Mouse (Mus musculus) fibroblast of lung, adult 2 months (primary cell): Measurements from ENCODE around the gene Gm9736.
"Not testable (repeated sequence)": the region's sequence is repeated elsewhere in the genome, so short reads cannot be mapped to it uniquely, and the experiment has no call there.

Source experiments
- DNase-seq: peaks from one replicate; pipeline ENCODE4 v3.0.0-alpha.2; 2011; ENCODE audit warnings: low read depth

The Gm9736 gene

DNA sequence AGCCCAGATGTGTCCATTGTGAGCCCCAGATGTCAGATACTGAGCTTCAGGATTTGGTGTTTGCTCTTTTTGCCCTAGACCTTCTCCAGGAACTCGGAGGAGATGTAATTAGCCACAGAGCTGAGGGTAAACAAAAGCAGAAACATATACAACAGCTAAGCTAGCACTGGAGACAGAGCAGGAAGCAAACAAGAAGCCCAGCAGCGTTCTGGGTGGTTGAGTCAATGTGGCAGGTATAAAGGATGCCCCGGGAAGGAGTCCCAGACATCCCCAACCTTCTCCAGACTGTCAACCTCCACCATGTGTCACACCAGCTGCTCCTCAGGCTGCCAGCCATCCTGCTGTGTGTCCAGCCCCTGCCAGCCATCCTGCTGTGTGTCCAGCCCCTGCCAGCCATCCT lies 25.0 kb downstream of the Gm9736 start, which contains the start of gene Gm10100:
Gene Gm10100, plus strand, starts transcription at position 301 of the 400 bp plus-strand sequence.
- DNase-seq = no peak

DNA sequence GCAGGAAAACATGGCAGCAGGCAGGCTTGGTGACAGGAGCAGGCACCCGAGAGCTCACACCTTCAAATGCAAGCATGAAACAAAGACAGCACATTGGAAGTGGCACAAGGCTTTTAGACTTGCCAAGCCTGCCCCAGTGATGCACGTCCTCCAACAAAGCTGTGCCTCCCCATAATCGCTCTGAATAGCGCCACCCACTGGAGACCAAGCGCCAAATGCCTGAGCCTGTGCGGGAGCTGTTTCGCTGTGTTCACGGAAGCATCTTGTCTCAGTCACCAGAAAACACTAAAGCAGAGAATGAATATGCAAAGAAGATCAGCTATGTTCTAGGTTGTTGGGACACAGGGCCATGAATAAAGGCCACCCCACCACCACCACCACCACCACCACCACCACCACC lies 26.3 kb downstream of the Gm9736 start:
- no peak for DNase-seq

GRCm38 (mm10) chr10:77720299-77720698 lies 30.9 kb downstream of the Gm9736 start, which contains the start of gene Krtap12-1:
Gene Krtap12-1, plus strand, starts transcription at chr10:77720599.
- DNase-seq = not testable (repeated sequence)

GRCm38 (mm10) chr10:77715507-77715906 lies 35.6 kb downstream of the Gm9736 start, which contains the start of gene Gm10142:
Gene Gm10142, plus strand, starts transcription at chr10:77715807.
- no peak for DNase-seq

DNA sequence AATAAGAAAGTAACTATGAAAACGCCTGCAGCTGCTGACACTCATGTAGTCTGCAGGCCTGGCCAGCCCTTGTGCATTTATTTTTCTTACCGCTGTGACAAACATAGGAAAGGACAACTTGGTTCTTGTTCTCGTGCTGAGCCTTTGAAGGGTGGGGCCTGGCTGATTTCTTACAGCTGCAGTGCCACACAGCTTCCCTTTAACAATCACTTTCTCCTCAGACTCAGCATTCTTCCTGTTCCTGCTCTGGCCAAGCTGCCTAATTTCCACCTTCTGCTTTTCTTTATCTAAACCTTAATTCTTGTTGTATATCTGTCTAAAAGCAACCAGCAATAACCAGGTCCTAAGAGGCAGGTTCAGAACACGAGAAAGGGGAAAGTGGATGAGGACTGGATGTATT lies 37.4 kb downstream of the Gm9736 start:
- no peak for DNase-seq

- not testable (repeated sequence) for DNase-seq
Observed at GRCm38 (mm10) chr10:77711157-77711556, 40.0 kb downstream of the Gm9736 start, which contains the start of gene Gm10024. Gene Gm10024, plus strand, starts transcription at chr10:77711457.

- DNase-seq = no peak
Observed at GRCm38 (mm10) chr10:77709831-77710230, 41.3 kb downstream of the Gm9736 start.

DNA sequence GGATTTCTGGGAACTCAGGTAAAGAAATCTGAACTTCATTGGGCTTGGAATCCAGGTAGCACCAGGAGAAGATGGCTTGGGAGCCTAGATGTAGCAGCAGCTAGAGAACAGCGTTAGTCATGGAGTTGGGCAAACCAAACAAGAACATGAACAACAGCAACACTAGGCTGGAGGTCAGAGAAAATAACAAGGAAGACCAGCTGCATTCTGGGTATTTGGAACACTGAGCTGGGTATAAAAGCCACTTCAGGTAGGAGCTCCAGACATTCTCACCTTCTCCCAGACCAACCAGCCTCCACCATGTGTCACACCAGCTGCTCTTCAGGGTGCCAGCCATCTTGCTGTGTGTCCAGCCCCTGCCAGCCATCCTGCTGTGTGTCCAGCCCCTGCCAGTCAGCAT lies 44.8 kb downstream of the Gm9736 start, which contains the start of gene Gm10272:
Gene Gm10272, plus strand, starts transcription at position 301 of the 400 bp plus-strand sequence.
- no peak for DNase-seq
